Mouse (Mus musculus): Measurements from ENCODE around the gene Arpin. TPM values are rescaled to one million over a fixed set of nuclear protein-coding genes. Genes with fewer than 3 reads are reported as not detected.

Arpin gene
- polyA plus RNA-seq, 1 experiment = 2.9 TPM

DNA sequence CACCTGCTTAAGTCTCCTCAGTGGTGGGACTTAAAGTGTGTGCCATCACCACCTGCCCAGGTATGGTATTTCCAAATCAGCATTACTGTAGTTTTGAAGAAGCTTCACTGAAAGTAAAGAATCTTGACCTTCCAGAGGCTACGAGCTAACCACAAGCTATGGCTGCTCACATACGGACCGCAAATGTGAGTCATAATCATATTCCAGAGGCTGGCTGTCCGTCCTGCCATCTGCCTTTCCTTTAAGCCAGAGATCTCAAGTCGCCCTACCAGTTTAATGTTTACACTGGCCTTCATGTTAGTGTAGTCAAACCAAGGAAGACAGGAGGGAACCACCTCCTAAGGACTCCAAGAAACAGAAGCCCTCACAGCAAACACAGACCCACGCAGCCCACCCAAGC lies 53.3 kb downstream of the Arpin start:
- Histone ChIP-seq H3K4me1 (ENCODE audit: control insufficient read depth, insufficient read depth, insufficient read length) (no peaks in the 10 kb centered on the region), H3K27me3 (ENCODE audit: control insufficient read depth, insufficient read depth, low read length) (no peaks in the 10 kb centered on the region), H3K27ac (ENCODE audit: insufficient read depth, low read length) (no peak overlapping the region), H3K36me3 (ENCODE audit: control insufficient read depth, insufficient read depth, low read length) (peaks cover 21% of the 10 kb centered on the region), H3K4me3 (ENCODE audit: extremely low read depth, insufficient read depth, insufficient read length) (no peak overlapping the region)
- WGBS = 95% methylated on average over 6 of the region's 6 CpGs
- no peak for DNase-seq (ENCODE audit: low read depth in 1 of 2, low spot score in 2 of 2)
- TF ChIP-seq CTCF (IDR thresholded peaks at IDR 0.05; ENCODE audit: extremely low read depth, insufficient read depth, insufficient read length, insufficient replicate concordance) (no peak), POLR2A (IDR thresholded peaks at IDR 0.05; ENCODE audit: low read depth, low read length) (no peak)

DNA sequence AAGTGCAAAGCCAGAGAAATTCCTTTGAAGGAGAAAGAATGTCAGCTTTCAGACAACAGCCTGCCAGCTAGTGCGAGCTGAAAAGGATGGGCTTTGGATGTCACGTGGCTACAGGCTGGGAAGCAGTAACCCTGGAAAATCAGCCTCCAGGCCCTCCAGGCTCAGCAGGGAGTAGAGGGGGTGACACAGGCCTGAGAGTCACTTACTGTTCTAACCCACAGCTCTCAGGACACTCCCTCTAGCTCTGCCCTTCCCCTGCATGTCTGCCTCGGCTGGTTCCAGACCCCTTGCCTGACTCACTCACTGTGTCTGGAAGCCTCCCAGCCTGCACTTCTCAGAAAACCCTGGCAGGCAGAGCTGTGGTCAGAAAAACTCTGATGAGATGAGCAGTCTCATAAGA lies 54.2 kb downstream of the Arpin start:
- H3K27me3 ChIP-seq (ENCODE audit: control insufficient read depth, insufficient read depth, low read length) = no peaks in the 10 kb centered on the region
- WGBS = 84% methylated on average over 3 of the region's 3 CpGs
- H3K27ac ChIP-seq (ENCODE audit: insufficient read depth, low read length) = no peak overlapping the region
- H3K4me1 ChIP-seq (ENCODE audit: control insufficient read depth, insufficient read depth, insufficient read length) = no peaks in the 10 kb centered on the region
- H3K4me3 ChIP-seq (ENCODE audit: extremely low read depth, insufficient read depth, insufficient read length) = no peak overlapping the region
- DNase-seq (ENCODE audit: low read depth in 1 of 2, low spot score in 2 of 2) = no peak
- no peak for TF ChIP-seq POLR2A (IDR thresholded peaks at IDR 0.05; ENCODE audit: low read depth, low read length)
- TF ChIP-seq CTCF (IDR thresholded peaks at IDR 0.05; ENCODE audit: extremely low read depth, insufficient read depth, insufficient read length, insufficient replicate concordance) = no peak
- H3K36me3 ChIP-seq (ENCODE audit: control insufficient read depth, insufficient read depth, low read length) = peaks cover 21% of the 10 kb centered on the region

DNA sequence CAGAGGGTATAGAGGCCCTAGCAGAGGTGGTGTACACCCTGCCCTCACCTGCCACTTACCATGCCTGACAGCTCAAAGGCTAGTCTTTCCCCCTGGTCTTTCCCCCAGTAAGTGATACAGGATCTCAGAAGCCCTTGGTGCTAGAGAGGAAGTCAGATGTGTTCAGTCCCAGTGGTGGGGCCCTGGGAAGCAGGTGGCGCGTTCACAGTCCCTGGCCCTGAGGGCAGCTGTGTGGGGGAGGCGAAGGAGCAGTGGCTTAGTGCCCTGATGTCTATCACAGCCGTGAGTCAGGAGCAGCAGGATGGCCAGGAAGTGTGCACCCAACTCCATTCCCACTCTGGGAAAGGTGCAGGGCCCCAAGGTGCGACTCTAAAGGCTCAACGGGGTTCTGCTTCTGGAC lies 55.1 kb downstream of the Arpin start:
- DNase-seq (ENCODE audit: low read depth in 1 of 2, low spot score in 2 of 2) = no peak
- 90% methylated on average over 6 of the region's 6 CpGs for WGBS
- Histone ChIP-seq H3K27ac (ENCODE audit: insufficient read depth, low read length) (no peak overlapping the region), H3K27me3 (ENCODE audit: control insufficient read depth, insufficient read depth, low read length) (no peaks in the 10 kb centered on the region), H3K4me1 (ENCODE audit: control insufficient read depth, insufficient read depth, insufficient read length) (no peaks in the 10 kb centered on the region), H3K4me3 (ENCODE audit: extremely low read depth, insufficient read depth, insufficient read length) (no peak overlapping the region), H3K36me3 (ENCODE audit: control insufficient read depth, insufficient read depth, low read length) (peaks cover 21% of the 10 kb centered on the region)
- TF ChIP-seq POLR2A (IDR thresholded peaks at IDR 0.05; ENCODE audit: low read depth, low read length) = no peak
- TF ChIP-seq CTCF (IDR thresholded peaks at IDR 0.05; ENCODE audit: extremely low read depth, insufficient read depth, insufficient read length, insufficient replicate concordance) = no peak

DNA sequence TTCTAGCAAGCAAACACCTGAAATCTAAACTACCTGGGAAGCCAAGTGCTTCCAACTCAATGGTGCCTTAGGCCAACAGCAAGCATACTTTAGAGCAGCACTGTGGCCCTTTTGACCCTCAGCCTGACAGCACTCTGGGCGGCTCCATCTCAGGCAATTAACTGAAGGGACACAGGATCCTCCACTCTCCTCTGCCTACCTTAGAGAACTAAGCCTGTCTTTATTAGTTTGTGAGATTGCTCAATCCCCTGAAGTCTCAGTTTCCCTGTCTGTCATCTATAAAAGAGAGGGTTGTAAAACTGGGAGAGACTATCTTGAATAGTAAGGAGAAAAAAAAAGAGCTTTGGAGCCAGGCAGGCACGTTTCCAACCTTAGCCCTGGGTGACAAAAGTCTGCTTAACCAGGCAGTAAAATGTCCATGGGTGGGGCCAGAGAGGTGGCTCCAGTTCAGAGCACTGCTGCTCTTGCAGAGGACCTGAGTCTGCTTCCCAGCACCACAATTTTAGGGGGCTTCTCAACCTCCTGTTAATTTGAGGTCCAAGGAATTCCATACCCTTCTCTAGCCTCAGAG lies 56.6 kb downstream of the Arpin start:
- Histone ChIP-seq H3K4me3 (ENCODE audit: extremely low read depth, insufficient read depth, insufficient read length) (no peak overlapping the region), H3K27ac (ENCODE audit: insufficient read depth, low read length) (no peak overlapping the region), H3K27me3 (ENCODE audit: control insufficient read depth, insufficient read depth, low read length) (no peaks in the 10 kb centered on the region), H3K4me1 (ENCODE audit: control insufficient read depth, insufficient read depth, insufficient read length) (no peaks in the 10 kb centered on the region), H3K36me3 (ENCODE audit: control insufficient read depth, insufficient read depth, low read length) (peaks cover 20% of the 10 kb centered on the region)
- no peak for TF ChIP-seq POLR2A (IDR thresholded peaks at IDR 0.05; ENCODE audit: low read depth, low read length)
- no peak for TF ChIP-seq CTCF (IDR thresholded peaks at IDR 0.05; ENCODE audit: extremely low read depth, insufficient read depth, insufficient read length, insufficient replicate concordance)
- DNase-seq (ENCODE audit: low read depth in 1 of 2, low spot score in 2 of 2) = no peak
- WGBS = 92% methylated on average over 2 of the region's 2 CpGs

Other genes starting within 250 kb of the Arpin start
- gene Kif7, start 219.6 kb downstream of the Arpin start, polyA plus RNA-seq (2012; rRNA removed) = 0.98 and 1.4 TPM in 2 replicates
- 3.9 and 5.2 TPM in 2 replicates for gene Plin1, start 202.5 kb downstream of the Arpin start, polyA plus RNA-seq (2012; rRNA removed)
- 1.7 and 2.7 TPM in 2 replicates for gene Pex11a, start 192.2 kb downstream of the Arpin start, polyA plus RNA-seq (2012; rRNA removed)
- gene Wdr93, start 192.2 kb downstream of the Arpin start, polyA plus RNA-seq (2012; rRNA removed) = not detected in 2 replicates
- gene Mesp1, start 141.6 kb downstream of the Arpin start, polyA plus RNA-seq (2012; rRNA removed) = 0.07 TPM in 1 of 2 replicates, not detected in the other
- 0.18 and 0.28 TPM in 2 replicates for gene Mesp2, start 124.6 kb downstream of the Arpin start, polyA plus RNA-seq (2012; rRNA removed)
- gene Anpep, start 74.3 kb downstream of the Arpin start, polyA plus RNA-seq (2012; rRNA removed) = 25.7 and 28.4 TPM in 2 replicates
- 8.3 and 9.3 TPM in 2 replicates for gene Ap3s2, start 14.7 kb downstream of the Arpin start, polyA plus RNA-seq (2012; rRNA removed)
- 45.3 and 57.7 TPM in 2 replicates for gene Zfp710, start 89.5 kb upstream of the Arpin start, polyA plus RNA-seq (2012; rRNA removed)
- gene Idh2, start 180.0 kb upstream of the Arpin start, polyA plus RNA-seq (2012; rRNA removed) = 52.6 and 54.0 TPM in 2 replicates